Mouse (Mus musculus) heart, postnatal 0 days (tissue): ENCODE results near the gene B3gnt7.

Experiments used
- CTCF ChIP-seq: IDR thresholded peaks from 2 replicates; pipeline ENCODE4 v1.5.1; 2016; ENCODE audit warnings: antibody characterized with exemption, control low read depth, low read depth
- EP300 ChIP-seq: IDR thresholded peaks from 2 replicates; pipeline ENCODE4 v1.6.1; 2016; ENCODE audit warnings: antibody characterized with exemption, low read depth

DNA sequence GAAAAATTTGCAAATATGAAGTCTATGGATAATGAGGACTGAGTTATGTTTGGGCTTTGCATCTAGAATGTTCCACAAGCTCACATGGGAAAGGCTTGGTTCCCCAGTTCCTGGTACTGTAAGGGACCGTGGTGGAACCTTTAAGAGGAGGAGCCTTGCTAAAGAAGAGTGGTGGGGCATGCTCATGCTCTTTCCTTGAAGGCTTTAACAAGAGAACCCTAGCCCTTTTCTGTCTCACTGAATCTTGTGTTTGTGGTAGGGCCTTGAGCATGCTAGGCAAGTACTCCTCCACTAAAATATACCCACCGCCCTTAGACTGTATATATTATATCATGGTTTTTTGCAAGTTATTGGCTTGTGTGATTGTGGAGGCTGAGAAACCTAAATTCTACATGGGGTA is 39.7 kb downstream of the B3gnt7 start:
- TF ChIP-seq EP300 (no peak), CTCF (no peak)
